Mouse (Mus musculus) limb, embryonic 15.5 days (tissue): ENCODE data around the gene Kcnk12. TPM values are rescaled to one million over a fixed set of nuclear protein-coding genes. Genes with fewer than 3 reads are reported as not detected.

ENCODE experiments used
- polyA plus RNA-seq: library from polyadenylated mRNA; unstranded; fragments of >200 nt; fragmentation: Nextera tagmentation; extraction: Ambion mirVana; gene quantifications from 2 replicates; pipeline ENCODE4 v1.2.1, GENCODE M21; 2015

Kcnk12 gene
- polyA plus RNA-seq, 1 experiment from 2014 or later: not detected

Other genes starting within 250 kb of the Kcnk12 start
- 63.4 and 67.4 TPM in 2 replicates for gene Epcam, start 162.0 kb downstream of the Kcnk12 start, polyA plus RNA-seq
- 54.3 and 61.8 TPM in 2 replicates for gene Msh2, start 125.7 kb downstream of the Kcnk12 start, polyA plus RNA-seq
- not detected in 2 replicates for gene Rpl36-ps4, start 123.0 kb upstream of the Kcnk12 start, polyA plus RNA-seq
- gene Msh6, start 177.1 kb upstream of the Kcnk12 start, polyA plus RNA-seq: 38.9 and 43.0 TPM in 2 replicates